Mouse (Mus musculus): Measurements from ENCODE around the gene Cpd. TPM values are rescaled to one million over a fixed set of nuclear protein-coding genes. Genes with fewer than 3 reads are reported as not detected.
A peak's percentile ranks its signal among the peaks of the same experiment; 100 is the strongest.
"Not testable (repeated sequence)": the region's sequence is repeated elsewhere in the genome, so short reads cannot be mapped to it uniquely, and the experiment has no call there.

Cpd gene
- polyA plus RNA-seq, 1 experiment: 5.3 TPM

GRCm38 (mm10) chr11:76821353-76821752 is 25.5 kb downstream of the Cpd start:
- no peak overlapping the region for H3K27ac ChIP-seq (ENCODE audit: control insufficient read depth, insufficient read depth, low read depth, low read length, poor library complexity)
- no peaks in the 10 kb centered on the region for H3K4me1 ChIP-seq (ENCODE audit: control insufficient read depth, insufficient read depth, low read length)
- TF ChIP-seq POLR2A (IDR thresholded peaks at IDR 0.05; ENCODE audit: borderline replicate concordance, control insufficient read depth, low read depth, low read length) (no peak), CTCF (IDR thresholded peaks at IDR 0.05; ENCODE audit: control insufficient read depth, insufficient read depth, low read length) (no peak)
- H3K4me3 ChIP-seq (replicated peaks; ENCODE audit: control insufficient read depth, low read depth, low read length): no peak overlapping the region
- WGBS: 62% methylated on average over 3 of the region's 3 CpGs

- H3K4me3 ChIP-seq (replicated peaks; ENCODE audit: control insufficient read depth, low read depth, low read length): no peak overlapping the region
- TF ChIP-seq CTCF (IDR thresholded peaks at IDR 0.05; ENCODE audit: control insufficient read depth, insufficient read depth, low read length) (no peak), POLR2A (IDR thresholded peaks at IDR 0.05; ENCODE audit: borderline replicate concordance, control insufficient read depth, low read depth, low read length) (no peak)
- no peak overlapping the region for H3K27ac ChIP-seq (ENCODE audit: control insufficient read depth, insufficient read depth, low read depth, low read length, poor library complexity)
- 90% methylated on average over 3 of the region's 3 CpGs for WGBS
- no peaks in the 10 kb centered on the region for H3K4me1 ChIP-seq (ENCODE audit: control insufficient read depth, insufficient read depth, low read length)
These were observed 29.2 kb downstream of the Cpd start for GRCm38 (mm10) chr11:76817664-76818063.

- 83% methylated on average over 9 of the region's 9 CpGs for WGBS
- TF ChIP-seq CTCF (IDR thresholded peaks at IDR 0.05; ENCODE audit: control insufficient read depth, insufficient read depth, low read length) (0 out of 2 replicates have a peak, but pooled peaks have one; percentile 7), POLR2A (IDR thresholded peaks at IDR 0.05; ENCODE audit: borderline replicate concordance, control insufficient read depth, low read depth, low read length) (no peak)
- Histone ChIP-seq H3K4me3 (replicated peaks; ENCODE audit: control insufficient read depth, low read depth, low read length) (no peak overlapping the region), H3K27ac (ENCODE audit: control insufficient read depth, insufficient read depth, low read depth, low read length, poor library complexity) (no peak overlapping the region), H3K4me1 (ENCODE audit: control insufficient read depth, insufficient read depth, low read length) (no peaks in the 10 kb centered on the region)
These were observed 35.9 kb downstream of the Cpd start for GRCm38 (mm10) chr11:76810706-76811495.

GRCm38 (mm10) chr11:76809450-76809849 is 37.4 kb downstream of the Cpd start:
- 73% methylated on average over 3 of the region's 3 CpGs for WGBS
- TF ChIP-seq CTCF (IDR thresholded peaks at IDR 0.05; ENCODE audit: control insufficient read depth, insufficient read depth, low read length) (no peak), POLR2A (IDR thresholded peaks at IDR 0.05; ENCODE audit: borderline replicate concordance, control insufficient read depth, low read depth, low read length) (no peak)

GRCm38 (mm10) chr11:76808550-76808949 is 38.3 kb downstream of the Cpd start:
- Histone ChIP-seq H3K27ac (ENCODE audit: control insufficient read depth, insufficient read depth, low read depth, low read length, poor library complexity) (no peak overlapping the region), H3K4me1 (ENCODE audit: control insufficient read depth, insufficient read depth, low read length) (no peaks in the 10 kb centered on the region), H3K4me3 (replicated peaks; ENCODE audit: control insufficient read depth, low read depth, low read length) (no peak overlapping the region)
- WGBS: 86% methylated on average over 7 of the region's 7 CpGs
- TF ChIP-seq CTCF (IDR thresholded peaks at IDR 0.05; ENCODE audit: control insufficient read depth, insufficient read depth, low read length) (no peak), POLR2A (IDR thresholded peaks at IDR 0.05; ENCODE audit: borderline replicate concordance, control insufficient read depth, low read depth, low read length) (no peak)

More at GRCm38 (mm10) chr11:76809450-76809849, 37.4 kb downstream of the Cpd start:
- H3K4me3 ChIP-seq (replicated peaks; ENCODE audit: control insufficient read depth, low read depth, low read length): no peak overlapping the region
- H3K27ac ChIP-seq (ENCODE audit: control insufficient read depth, insufficient read depth, low read depth, low read length, poor library complexity): no peak overlapping the region
- no peaks in the 10 kb centered on the region for H3K4me1 ChIP-seq (ENCODE audit: control insufficient read depth, insufficient read depth, low read length)

GRCm38 (mm10) chr11:76807007-76807679 is 39.7 kb downstream of the Cpd start:
- no peak overlapping the region for H3K27ac ChIP-seq (ENCODE audit: control insufficient read depth, insufficient read depth, low read depth, low read length, poor library complexity)
- TF ChIP-seq POLR2A (IDR thresholded peaks at IDR 0.05; ENCODE audit: borderline replicate concordance, control insufficient read depth, low read depth, low read length) (no peak), CTCF (IDR thresholded peaks at IDR 0.05; ENCODE audit: control insufficient read depth, insufficient read depth, low read length) (no peak)
- H3K4me3 ChIP-seq (replicated peaks; ENCODE audit: control insufficient read depth, low read depth, low read length): no peak overlapping the region
- no peaks in the 10 kb centered on the region for H3K4me1 ChIP-seq (ENCODE audit: control insufficient read depth, insufficient read depth, low read length)
- 85% methylated on average over 3 of the region's 3 CpGs for WGBS

GRCm38 (mm10) chr11:76806026-76806425 is 40.8 kb downstream of the Cpd start:
- 72% methylated on average over 4 of the region's 4 CpGs for WGBS
- Histone ChIP-seq H3K4me1 (ENCODE audit: control insufficient read depth, insufficient read depth, low read length) (no peaks in the 10 kb centered on the region), H3K4me3 (replicated peaks; ENCODE audit: control insufficient read depth, low read depth, low read length) (no peak overlapping the region), H3K27ac (ENCODE audit: control insufficient read depth, insufficient read depth, low read depth, low read length, poor library complexity) (no peak overlapping the region)
- no peak for TF ChIP-seq POLR2A (IDR thresholded peaks at IDR 0.05; ENCODE audit: borderline replicate concordance, control insufficient read depth, low read depth, low read length)
- TF ChIP-seq CTCF (IDR thresholded peaks at IDR 0.05; ENCODE audit: control insufficient read depth, insufficient read depth, low read length): no peak

- H3K4me3 ChIP-seq (replicated peaks; ENCODE audit: control insufficient read depth, low read depth, low read length); H3K4me1 ChIP-seq (ENCODE audit: control insufficient read depth, insufficient read depth, low read length); H3K27ac ChIP-seq (ENCODE audit: control insufficient read depth, insufficient read depth, low read depth, low read length, poor library complexity): not testable (repeated sequence)
- 84% methylated on average over 4 of the region's 4 CpGs for WGBS
These were observed 41.7 kb downstream of the Cpd start for GRCm38 (mm10) chr11:76805072-76805471.
